Mouse (Mus musculus): ENCODE results near the gene Eef2k. TPM values are rescaled to one million over a fixed set of nuclear protein-coding genes. Genes with fewer than 3 reads are reported as not detected.

Gene Eef2k
- polyA plus RNA-seq, 1 experiment = 26.2 TPM

GRCm38 (mm10) chr7:120817552-120817951 is 25.1 kb upstream of the Eef2k start:
- no peak overlapping the region for H3K4me3 ChIP-seq (ENCODE audit: control insufficient read depth, insufficient read depth, low read length)
- H3K36me3 ChIP-seq (ENCODE audit: control insufficient read depth, insufficient read depth, low read length) = no peaks in the 10 kb centered on the region
- no peaks in the 10 kb centered on the region for H3K27me3 ChIP-seq (ENCODE audit: control insufficient read depth, insufficient read depth, low read length)
- no peak for TF ChIP-seq POLR2A (IDR thresholded peaks at IDR 0.05; ENCODE audit: control insufficient read depth, extremely low read depth, insufficient read depth, low read length, poor library complexity)
- no peak for TF ChIP-seq CTCF (IDR thresholded peaks at IDR 0.05; ENCODE audit: borderline replicate concordance, control insufficient read depth, extremely low read depth, insufficient read depth, low read length, poor library complexity)
- H3K27ac ChIP-seq (ENCODE audit: control insufficient read depth, insufficient read depth, low read length) = no peak overlapping the region
- DNase-seq = no peak
- 95% methylated on average over 6 of the region's 6 CpGs for WGBS
- H3K4me1 ChIP-seq (replicated peaks; ENCODE audit: control insufficient read depth, insufficient read depth, low read length) = no peaks in the 10 kb centered on the region

- no peak for DNase-seq
- Histone ChIP-seq H3K4me1 (replicated peaks; ENCODE audit: control insufficient read depth, insufficient read depth, low read length) (no peaks in the 10 kb centered on the region), H3K27ac (ENCODE audit: control insufficient read depth, insufficient read depth, low read length) (no peak overlapping the region), H3K4me3 (ENCODE audit: control insufficient read depth, insufficient read depth, low read length) (no peak overlapping the region), H3K36me3 (ENCODE audit: control insufficient read depth, insufficient read depth, low read length) (no peaks in the 10 kb centered on the region), H3K27me3 (ENCODE audit: control insufficient read depth, insufficient read depth, low read length) (no peaks in the 10 kb centered on the region)
- WGBS = over 99% methylated on average over 4 of the region's 4 CpGs
- TF ChIP-seq POLR2A (IDR thresholded peaks at IDR 0.05; ENCODE audit: control insufficient read depth, extremely low read depth, insufficient read depth, low read length, poor library complexity) (no peak), CTCF (IDR thresholded peaks at IDR 0.05; ENCODE audit: borderline replicate concordance, control insufficient read depth, extremely low read depth, insufficient read depth, low read length, poor library complexity) (no peak)
Observed at GRCm38 (mm10) chr7:120819386-120819785, 23.2 kb upstream of the Eef2k start.

GRCm38 (mm10) chr7:120823248-120823647 is 19.4 kb upstream of the Eef2k start:
- TF ChIP-seq CTCF (IDR thresholded peaks at IDR 0.05; ENCODE audit: borderline replicate concordance, control insufficient read depth, extremely low read depth, insufficient read depth, low read length, poor library complexity) (peak; percentile 58; the same call in 1 of the 2 replicates), POLR2A (IDR thresholded peaks at IDR 0.05; ENCODE audit: control insufficient read depth, extremely low read depth, insufficient read depth, low read length, poor library complexity) (no peak)
- Histone ChIP-seq H3K36me3 (ENCODE audit: control insufficient read depth, insufficient read depth, low read length) (no peaks in the 10 kb centered on the region), H3K4me3 (ENCODE audit: control insufficient read depth, insufficient read depth, low read length) (no peak overlapping the region), H3K4me1 (replicated peaks; ENCODE audit: control insufficient read depth, insufficient read depth, low read length) (no peaks in the 10 kb centered on the region), H3K27ac (ENCODE audit: control insufficient read depth, insufficient read depth, low read length) (no peak overlapping the region), H3K27me3 (ENCODE audit: control insufficient read depth, insufficient read depth, low read length) (no peaks in the 10 kb centered on the region)
- DNase-seq = peak; percentile 62
- WGBS = 20% methylated on average over 5 of the region's 5 CpGs

- Histone ChIP-seq H3K36me3 (ENCODE audit: control insufficient read depth, insufficient read depth, low read length) (no peaks in the 10 kb centered on the region), H3K27me3 (ENCODE audit: control insufficient read depth, insufficient read depth, low read length) (no peaks in the 10 kb centered on the region; the same call in 1 of the 2 replicates), H3K4me1 (replicated peaks; ENCODE audit: control insufficient read depth, insufficient read depth, low read length) (peaks cover under 1% of the 10 kb centered on the region; the same call in 1 of the 2 replicates), H3K27ac (ENCODE audit: control insufficient read depth, insufficient read depth, low read length) (no peak overlapping the region), H3K4me3 (ENCODE audit: control insufficient read depth, insufficient read depth, low read length) (no peak overlapping the region)
- TF ChIP-seq CTCF (IDR thresholded peaks at IDR 0.05; ENCODE audit: borderline replicate concordance, control insufficient read depth, extremely low read depth, insufficient read depth, low read length, poor library complexity) (no peak), POLR2A (IDR thresholded peaks at IDR 0.05; ENCODE audit: control insufficient read depth, extremely low read depth, insufficient read depth, low read length, poor library complexity) (no peak)
- WGBS = 73% methylated on average over 2 of the region's 2 CpGs
- no peak for DNase-seq
Observed at GRCm38 (mm10) chr7:120825097-120825496, 17.5 kb upstream of the Eef2k start.

- 30% methylated on average over 3 of the region's 3 CpGs for WGBS
Observed at GRCm38 (mm10) chr7:120826408-120826807, 16.2 kb upstream of the Eef2k start.

GRCm38 (mm10) chr7:120830431-120831381 is 11.9 kb upstream of the Eef2k start:
- Histone ChIP-seq H3K27ac (ENCODE audit: control insufficient read depth, insufficient read depth, low read length) (no peak overlapping the region), H3K4me3 (ENCODE audit: control insufficient read depth, insufficient read depth, low read length) (peak overlapping the region; percentile 63), H3K27me3 (ENCODE audit: control insufficient read depth, insufficient read depth, low read length) (no peaks in the 10 kb centered on the region; the same call in 1 of the 2 replicates), H3K4me1 (replicated peaks; ENCODE audit: control insufficient read depth, insufficient read depth, low read length) (peaks cover 12% of the 10 kb centered on the region), H3K36me3 (ENCODE audit: control insufficient read depth, insufficient read depth, low read length) (no peaks in the 10 kb centered on the region)
- TF ChIP-seq POLR2A (IDR thresholded peaks at IDR 0.05; ENCODE audit: control insufficient read depth, extremely low read depth, insufficient read depth, low read length, poor library complexity) (no peak), CTCF (IDR thresholded peaks at IDR 0.05; ENCODE audit: borderline replicate concordance, control insufficient read depth, extremely low read depth, insufficient read depth, low read length, poor library complexity) (0 out of 2 replicates have a peak, but pooled peaks have one; percentile 17)
- 1% methylated on average over 46 of the region's 46 CpGs for WGBS
- peak; percentile 72 for DNase-seq

More at GRCm38 (mm10) chr7:120826408-120826807, 16.2 kb upstream of the Eef2k start:
- Histone ChIP-seq H3K4me3 (ENCODE audit: control insufficient read depth, insufficient read depth, low read length) (no peak overlapping the region), H3K27me3 (ENCODE audit: control insufficient read depth, insufficient read depth, low read length) (no peaks in the 10 kb centered on the region; the same call in 1 of the 2 replicates), H3K36me3 (ENCODE audit: control insufficient read depth, insufficient read depth, low read length) (no peaks in the 10 kb centered on the region), H3K27ac (ENCODE audit: control insufficient read depth, insufficient read depth, low read length) (no peak overlapping the region), H3K4me1 (replicated peaks; ENCODE audit: control insufficient read depth, insufficient read depth, low read length) (peaks cover 9% of the 10 kb centered on the region)
- DNase-seq = peak; percentile 39
- TF ChIP-seq CTCF (IDR thresholded peaks at IDR 0.05; ENCODE audit: borderline replicate concordance, control insufficient read depth, extremely low read depth, insufficient read depth, low read length, poor library complexity) = peak; percentile 80
- TF ChIP-seq POLR2A (IDR thresholded peaks at IDR 0.05; ENCODE audit: control insufficient read depth, extremely low read depth, insufficient read depth, low read length, poor library complexity) = no peak

Measured in thymus, adult 2 months (tissue).